Mouse (Mus musculus) mouse trophoblast stem cell (cell line): ENCODE data around the gene Enho.

Experiments used
- in situ Hi-C, 2 experiments: fragments of 300-500 bp; cut with MseI, MboI; formaldehyde crosslinking; loops; 2 replicates in 1 of 2; 3 replicates in 1 of 2; pipeline ENCODE4 v1.15.1; 2025

The Enho gene

GRCm38 (mm10) chr4:41633001-41633400, 7.1 kb downstream of the Enho start:
- in situ Hi-C loops, result no loop called here

DNA sequence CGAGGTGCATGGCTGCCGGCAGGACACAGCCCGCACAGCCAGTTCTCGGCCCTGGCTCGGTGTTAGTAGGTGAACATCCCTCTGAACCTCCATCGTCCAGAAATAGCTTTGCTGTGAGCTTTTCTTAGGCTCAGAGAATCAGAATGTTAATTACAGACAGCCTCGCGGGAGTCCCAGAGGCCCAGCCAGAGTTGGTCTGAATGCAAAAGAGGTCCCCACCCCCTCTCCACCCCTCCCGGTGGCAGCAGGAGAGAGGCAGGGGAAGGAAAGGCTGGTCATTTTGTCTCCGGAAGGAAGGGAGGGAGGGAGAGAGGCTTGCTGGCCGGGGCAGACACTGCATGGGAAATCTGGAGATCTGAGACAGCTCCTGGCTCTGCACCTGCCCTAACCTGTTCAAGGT, 8.7 kb downstream of the Enho start:
- in situ Hi-C loops, result no loop called here

DNA sequence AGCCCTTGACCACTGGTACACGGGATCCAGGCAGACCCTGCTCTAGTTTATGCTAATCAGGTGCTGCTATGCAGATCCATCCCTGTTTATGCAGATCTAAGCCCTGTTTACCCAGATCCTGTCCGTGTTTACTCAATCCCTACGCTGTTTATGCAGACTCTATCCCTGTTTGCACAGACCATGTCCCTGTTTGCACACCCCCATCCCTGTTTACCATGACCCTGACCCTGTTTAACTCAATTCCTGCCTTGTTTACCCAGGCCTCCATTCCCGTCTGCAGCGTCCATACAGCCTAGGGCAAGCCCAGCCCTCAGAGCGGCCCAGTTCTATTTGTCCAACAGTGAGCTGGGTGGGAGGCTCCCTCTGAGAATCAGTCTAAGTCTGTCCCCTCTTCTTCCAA, 9.9 kb downstream of the Enho start:
- in situ Hi-C loops, result no loop called here

DNA sequence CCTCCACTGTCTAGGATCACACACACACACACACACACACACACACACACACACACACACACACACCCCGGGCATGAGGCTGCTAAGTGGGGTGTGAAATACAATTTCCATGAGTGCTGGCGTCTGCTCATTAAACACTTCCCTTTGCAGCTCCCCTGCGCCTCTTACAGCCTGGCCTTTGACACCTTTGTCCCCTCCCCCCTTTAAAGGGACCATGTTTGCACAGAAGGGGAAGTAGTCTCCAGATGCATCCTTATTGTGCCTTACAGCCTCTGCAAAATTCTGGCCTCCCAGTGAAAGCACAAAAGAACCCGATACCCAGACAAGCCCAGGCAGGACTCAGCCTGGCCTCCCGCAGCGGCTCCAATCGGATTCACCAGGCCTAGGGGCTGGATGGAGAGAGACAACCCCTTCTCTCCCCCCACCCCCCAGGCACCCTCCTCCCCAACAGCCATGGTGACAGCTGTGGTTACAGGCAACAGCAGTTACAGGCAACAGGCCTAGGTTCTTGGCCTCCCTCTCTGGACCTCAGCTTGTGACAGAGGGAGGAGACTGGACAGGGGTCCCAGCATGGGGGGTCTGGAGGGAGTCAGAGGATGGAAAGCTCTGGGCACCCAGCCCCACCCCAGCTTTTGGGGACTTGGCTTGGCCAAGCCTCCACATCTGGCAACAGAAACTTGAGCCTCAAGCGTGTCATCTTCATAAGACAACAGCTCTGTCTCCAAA, 11.8 kb downstream of the Enho start:
- in situ Hi-C loops, result no loop called here

- in situ Hi-C loops, result no loop called here
These were observed 18.1 kb downstream of the Enho start for GRCm38 (mm10) chr4:41622071-41622470.

GRCm38 (mm10) chr4:41618916-41619746, 21.0 kb downstream of the Enho start:
- in situ Hi-C loops, result no loop called here

DNA sequence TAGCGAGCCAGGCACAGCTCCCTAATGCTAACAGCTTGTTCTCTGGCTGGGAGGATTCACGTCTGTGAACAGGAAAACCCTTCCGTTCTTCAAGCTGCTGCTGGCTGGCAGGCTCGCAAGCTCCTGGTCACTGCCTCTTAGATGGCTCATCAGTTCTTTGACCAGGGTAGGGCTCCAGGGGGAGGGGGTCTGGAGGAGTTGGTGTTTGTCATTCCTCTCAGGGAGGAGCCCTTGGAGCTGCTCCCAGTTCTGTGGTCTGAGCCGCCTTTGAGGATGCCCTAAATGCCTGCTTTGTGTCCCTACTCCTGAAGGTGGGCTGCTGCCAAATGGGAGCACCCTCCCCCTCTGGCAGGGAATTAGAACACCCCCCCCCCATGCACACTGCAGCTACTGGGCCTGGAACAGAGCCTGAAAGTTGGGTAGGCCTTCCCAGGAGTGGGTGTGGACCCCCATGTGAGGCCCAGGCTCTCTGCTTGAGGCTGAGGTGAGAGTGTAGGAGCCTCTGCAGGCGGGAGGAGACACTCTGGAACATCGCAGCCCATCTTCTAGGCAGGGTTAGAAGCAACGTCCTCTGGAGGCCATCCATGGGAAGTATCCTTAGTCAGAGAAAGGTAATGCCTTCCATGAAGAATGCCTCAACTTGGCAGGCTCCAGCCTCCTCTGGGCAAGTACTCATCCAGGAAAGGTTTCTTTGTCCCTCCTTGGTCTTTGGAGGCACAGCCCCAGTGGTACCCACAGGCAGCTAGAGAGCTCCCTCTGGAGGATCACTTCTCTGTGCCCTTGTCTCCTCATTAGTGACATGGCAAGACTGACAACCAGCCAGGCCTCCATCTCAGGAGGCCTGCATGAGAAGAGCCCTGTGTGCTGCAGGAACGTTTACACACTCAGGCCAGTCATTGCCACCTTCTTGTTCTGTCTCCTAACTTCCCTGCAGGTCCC, 24.2 kb downstream of the Enho start:
- in situ Hi-C loops, result no loop called here

GRCm38 (mm10) chr4:41614156-41614555, 26.0 kb downstream of the Enho start:
- in situ Hi-C loops, result loop anchor here in 1 of 2 experiments (5.0 kb wide), 1 partner anchor 92 kb away; no protein-coding TSS in a partner anchor

- in situ Hi-C loops, result loop anchor here in 1 of 2 experiments (5.0 kb wide), 1 partner anchor 90 kb away; no protein-coding TSS in a partner anchor
These were observed 28.0 kb downstream of the Enho start for GRCm38 (mm10) chr4:41612166-41612565.

DNA sequence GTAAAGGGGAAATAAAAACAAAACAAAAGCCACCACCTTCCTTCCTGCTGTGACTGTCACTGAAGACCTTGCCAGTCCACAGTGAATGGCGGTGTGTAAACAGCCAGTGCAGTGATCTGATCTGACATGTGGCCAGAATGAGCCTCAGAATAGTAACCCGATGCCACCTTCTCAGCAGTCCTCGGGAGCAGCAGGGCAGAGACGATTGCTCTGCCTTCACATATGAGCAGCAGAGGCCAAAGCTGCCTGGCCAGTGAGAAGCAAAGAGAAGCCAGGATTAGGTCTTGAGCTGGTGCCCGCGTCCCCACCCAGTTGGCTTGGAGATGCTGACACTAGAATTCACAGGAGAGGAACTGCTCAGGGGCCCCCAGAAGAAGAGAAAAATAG, 29.5 kb downstream of the Enho start:
- in situ Hi-C loops, result loop anchor here in 1 of 2 experiments (5.0 kb wide), 1 partner anchor 88 kb away; no protein-coding TSS in a partner anchor

DNA sequence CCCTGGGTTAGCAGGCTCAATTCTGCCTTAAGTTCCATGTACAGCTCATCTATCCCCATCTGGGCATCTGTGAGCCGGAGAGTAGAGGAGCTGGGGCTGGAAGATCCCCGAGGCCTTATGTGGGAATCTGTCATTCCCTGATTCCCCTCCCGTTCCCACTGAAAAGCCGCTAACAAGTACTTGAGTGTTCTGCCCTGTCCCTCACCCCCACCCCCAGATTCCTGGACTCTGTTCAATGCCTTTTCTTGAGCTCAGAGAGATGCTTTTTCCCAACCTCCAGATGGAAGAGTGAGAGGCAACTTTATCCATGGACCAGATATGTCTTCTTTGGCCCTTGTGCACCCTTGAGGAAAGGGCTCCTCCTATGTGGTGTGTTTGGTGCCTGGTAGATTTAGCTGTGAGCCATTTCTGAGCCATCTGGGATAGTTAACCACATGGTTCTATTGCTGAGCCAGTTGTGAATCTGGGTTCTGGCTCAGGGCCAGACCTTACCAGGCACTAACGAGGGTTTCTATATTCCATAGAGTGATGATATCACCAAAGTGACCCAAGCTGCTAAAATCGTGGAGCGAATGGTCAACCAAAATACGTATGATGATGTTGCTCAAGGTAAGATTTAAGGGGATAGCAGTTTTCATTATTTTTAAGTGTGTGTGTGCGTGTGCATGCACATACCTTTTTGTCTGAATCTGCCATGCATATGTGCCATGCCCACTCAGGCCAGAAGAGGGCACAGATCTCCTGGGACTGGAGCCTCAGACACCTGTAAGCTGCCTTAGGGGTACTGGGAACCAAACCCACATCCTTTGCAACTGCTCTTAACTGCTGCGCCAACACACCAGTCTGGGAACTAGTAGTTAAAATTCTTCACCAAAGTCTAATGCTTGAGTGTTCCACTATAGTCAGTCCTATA, 30.2 kb downstream of the Enho start:
- in situ Hi-C loops, result loop anchor here in 1 of 2 experiments (5.0 kb wide), 1 partner anchor 88 kb away; no protein-coding TSS in a partner anchor

DNA sequence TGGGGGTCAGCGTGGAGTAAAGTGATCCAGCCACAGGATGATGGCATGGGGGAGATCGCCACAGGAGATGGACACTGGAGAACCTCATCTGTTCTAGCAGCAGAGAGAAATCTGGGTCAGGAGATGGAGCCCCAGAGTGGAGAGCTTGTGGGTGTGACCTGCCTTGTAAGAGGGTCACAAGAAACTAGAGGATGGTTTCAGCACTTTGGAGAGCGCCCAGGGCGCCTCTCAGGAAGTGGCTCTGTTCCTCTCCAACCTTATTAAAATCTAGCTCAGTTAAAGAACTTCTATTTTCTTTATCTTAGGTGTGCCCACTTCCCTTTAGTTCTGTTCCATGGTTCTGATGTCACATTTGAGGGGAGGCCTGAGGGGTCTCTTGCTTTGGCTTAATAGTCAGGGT, 33.3 kb downstream of the Enho start:
- in situ Hi-C loops, result no loop called here

DNA sequence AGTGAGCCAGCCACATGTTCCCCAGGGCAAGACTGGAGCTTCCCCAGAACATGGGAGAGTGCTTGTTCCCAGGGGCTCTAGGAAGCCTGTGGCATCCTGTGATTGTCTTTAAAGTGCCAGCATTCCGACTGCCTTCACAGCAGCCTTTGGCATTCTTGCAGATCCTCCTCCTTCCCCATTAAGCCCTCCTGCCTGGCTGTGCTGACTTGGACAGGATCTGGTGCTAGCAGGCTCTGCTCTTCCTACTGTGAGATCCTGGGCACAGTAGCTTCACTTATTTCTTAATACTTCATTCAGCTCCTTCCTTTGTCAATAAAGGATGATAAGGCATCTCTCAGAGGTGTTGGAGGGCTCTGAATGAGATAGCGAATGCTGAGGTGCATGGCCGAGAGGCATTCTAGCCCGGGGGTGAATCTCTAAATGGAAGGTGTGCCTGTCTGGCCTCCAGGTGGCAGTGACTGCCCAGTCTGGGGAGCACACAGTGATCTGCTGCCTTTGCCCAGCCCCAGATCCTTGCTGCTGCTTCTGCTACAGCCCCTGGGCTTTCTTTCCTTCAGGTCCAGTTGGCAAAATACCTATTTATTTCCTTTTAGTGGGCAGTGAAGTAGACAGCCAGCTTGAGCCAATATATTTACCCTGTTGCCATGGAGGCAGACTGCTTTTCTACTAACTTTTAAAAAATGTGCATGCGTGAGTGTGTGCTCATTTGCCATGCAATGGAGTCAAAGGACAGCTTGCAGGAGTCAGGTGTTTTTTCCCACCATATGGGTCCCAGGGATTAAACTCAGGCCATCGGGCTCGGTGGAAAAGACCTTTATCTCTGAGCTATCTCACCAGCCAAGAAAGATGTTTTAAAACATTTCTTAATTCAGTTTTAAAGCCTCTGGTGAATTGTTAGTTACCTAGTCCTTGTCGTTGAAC, 35.4 kb downstream of the Enho start:
- in situ Hi-C loops, result no loop called here

GRCm38 (mm10) chr4:41602818-41603217, 37.3 kb downstream of the Enho start:
- in situ Hi-C loops, result no loop called here
